7 mouse cellular contexts compared by ENCODE assay signal in genomic region chr3:105052937-105053697, GRCm38 (mm10). TPM values are rescaled to one million over a fixed set of nuclear protein-coding genes. Genes with fewer than 3 reads are reported as not detected.
DNase-seq lines count a peak whose midpoint lies in the region; ATAC-seq and TF ChIP-seq lines count a peak whose summit lies in the region.

Gene Cttnbp2nl (minus strand): TSS chr3:105053146.

- peak; percentile 98 to 100 for DNase-seq in adrenal gland, adult (ENCODE audit: inconsistent age in 2 of 2, low spot score in 1 of 2)
- DNase-seq in embryo, embryonic 10.5 days (ENCODE audit: low spot score), result peak; percentile 98
- peak; percentile 96 to 98 for DNase-seq in gastrocnemius, postnatal 4 days (ENCODE audit: low spot score in 2 of 2)
- DNase-seq in left cerebral cortex, postnatal 36 days (ENCODE audit: low spot score in 2 of 2), result peak; percentile 99
- DNase-seq in midbrain, embryonic 11.5 days (ENCODE audit: low spot score, missing footprints), result peak; percentile 100

- H3K27me3 ChIP-seq in intestine, embryonic 16.5 days (replicated peaks; ENCODE audit: control insufficient read depth, insufficient read depth, low read length), result no peaks in the 10 kb centered on the region
- no peaks in the 10 kb centered on the region for H3K27me3 ChIP-seq in midbrain, embryonic 11.5 days (ENCODE audit: control insufficient read depth, insufficient read depth, low read length)
- no peaks in the 10 kb centered on the region for H3K27me3 ChIP-seq in small intestine, adult 2 months (ENCODE audit: control insufficient read depth, insufficient read depth, low read length)

- H3K4me3 ChIP-seq in intestine, embryonic 16.5 days (ENCODE audit: low read length), result peak within 1 kb of the TSS; percentile 94
- H3K4me3 ChIP-seq in midbrain, embryonic 11.5 days (ENCODE audit: low read depth, low read length), result peak within 1 kb of the TSS; percentile 82
- H3K4me3 ChIP-seq in small intestine, adult 2 months (ENCODE audit: low read depth, low read length), result peak within 1 kb of the TSS; percentile 87

- ATAC-seq in intestine, embryonic 16.5 days, result peak; percentile 96
- peak; percentile 100 for ATAC-seq in midbrain, embryonic 11.5 days (ENCODE audit: low FRiP score)

- intact Hi-C loops in left cerebral cortex, postnatal 36 days (cut with DNase I), result loop anchor here (5.0 kb wide), 2 partner anchors 46 to 191 kb away; partner anchors contain the start of genes Capza1 and St7l

- peaks cover 20% of the 10 kb centered on the region for H3K4me1 ChIP-seq in intestine, embryonic 16.5 days (ENCODE audit: control insufficient read depth, insufficient read depth, low read length)
- H3K4me1 ChIP-seq in midbrain, embryonic 11.5 days (ENCODE audit: control insufficient read depth, insufficient read depth, low read length), result peaks cover 15% of the 10 kb centered on the region
- H3K4me1 ChIP-seq in small intestine, adult 2 months (ENCODE audit: control insufficient read depth, insufficient read depth, insufficient read length, low read length), result peaks cover 1% of the 10 kb centered on the region; the same call in 1 of the 2 replicates

- peak; percentile 79 for TF ChIP-seq POLR2A in small intestine, adult 2 months (IDR thresholded peaks at IDR 0.05; ENCODE audit: low read depth, low read length)

- H3K9ac ChIP-seq in intestine, embryonic 16.5 days (ENCODE audit: low read depth, low read length), result peak within 1 kb of the TSS; percentile 80
- H3K9ac ChIP-seq in midbrain, embryonic 11.5 days (ENCODE audit: low read length), result peak within 1 kb of the TSS; percentile 89

- peak within 1 kb of the TSS; percentile 78 for H3K4me2 ChIP-seq in intestine, embryonic 16.5 days (ENCODE audit: low read depth, low read length)
- peak within 1 kb of the TSS; percentile 81 for H3K4me2 ChIP-seq in midbrain, embryonic 11.5 days

- no peaks in the 10 kb centered on the region for H3K36me3 ChIP-seq in intestine, embryonic 16.5 days (ENCODE audit: control insufficient read depth, insufficient read depth, low read length)
- H3K36me3 ChIP-seq in midbrain, embryonic 11.5 days (ENCODE audit: control insufficient read depth, insufficient read depth, low read length), result no peaks in the 10 kb centered on the region
- H3K36me3 ChIP-seq in small intestine, adult 2 months (ENCODE audit: control insufficient read depth, insufficient read depth, low read length), result no peaks in the 10 kb centered on the region

- peak within 1 kb of the TSS; percentile 81 for H3K27ac ChIP-seq in intestine, embryonic 16.5 days (ENCODE audit: low read length)
- peak within 1 kb of the TSS; percentile 82 for H3K27ac ChIP-seq in midbrain, embryonic 11.5 days (ENCODE audit: low read depth, low read length)
- peak within 1 kb of the TSS; percentile 95 for H3K27ac ChIP-seq in small intestine, adult 2 months (ENCODE audit: insufficient read depth, low read depth, low read length)

- TF ChIP-seq CTCF in small intestine, adult 2 months (IDR thresholded peaks at IDR 0.05; ENCODE audit: extremely low read depth, insufficient read length, insufficient replicate concordance, low read depth, low read length), result no peak

- no peaks in the 10 kb centered on the region for H3K9me3 ChIP-seq in intestine, embryonic 16.5 days (ENCODE audit: control insufficient read depth, low read length)
- H3K9me3 ChIP-seq in midbrain, embryonic 11.5 days (ENCODE audit: control insufficient read depth, low read length), result no peaks in the 10 kb centered on the region

- 2% methylated on average over 31 of the region's 31 CpGs for WGBS in intestine, embryonic 16.5 days
- 3% methylated on average over 31 of the region's 31 CpGs for WGBS in midbrain, embryonic 11.5 days
- WGBS in small intestine, adult 2 months, result 1% methylated on average over 30 of the region's 31 CpGs

RNA-seq across cellular contexts. Expression of gene Cttnbp2nl, which starts in this region (rescaled TPM):
- 10 to 100 TPM; 19.5 to 21.1 TPM for total RNA-seq in gastrocnemius, postnatal 4 days (2021)
- 17.7 and 19.0 TPM in 2 replicates for polyA plus RNA-seq in intestine, embryonic 16.5 days (2015; fragmentation: Nextera tagmentation; extraction: Ambion mirVana)
- 10 to 100 TPM; 24.3 to 25.4 TPM for total RNA-seq in left cerebral cortex, postnatal 36 days (2021)
- polyA plus RNA-seq in midbrain, embryonic 11.5 days (2014; fragmentation: Nextera tagmentation; extraction: Ambion mirVana), result 47.4 and 51.4 TPM in 2 replicates
- 2.0 and 2.9 TPM in 2 replicates for polyA plus RNA-seq in small intestine, adult 2 months (2012; rRNA removed)

Comparison
In these comparisons a context has a peak if more than half of its experiments do, and no peak if none do; other contexts are left out.
1. Peak in every context shown above with its lines: DNase-seq, ATAC-seq, H3K4me3 ChIP-seq and H3K27ac ChIP-seq.